Mouse (Mus musculus) urinary bladder, postnatal 36 days (tissue): ENCODE data around the gene 4931428F04Rik.
A peak's percentile ranks its signal among the peaks of the same experiment; 100 is the strongest.

ENCODE experiments used
- DNase-seq, 2 experiments: peaks; one replicate each; pipeline ENCODE4 v3.0.0; 2022; ENCODE audit warnings: low spot score in 2 of 2, mixed read lengths in 1 of 2

4931428F04Rik gene

GRCm38 (mm10) chr8:105289805-105290460 is at the start of gene 4931428F04Rik:
Gene 4931428F04Rik (minus strand): TSS chr8:105289864.
- DNase-seq, result no peak

GRCm38 (mm10) chr8:105338992-105339391 is 49.3 kb upstream of the 4931428F04Rik start:
- DNase-seq, result no peak

GRCm38 (mm10) chr8:105336373-105337130 is 46.9 kb upstream of the 4931428F04Rik start:
- no peak for DNase-seq

GRCm38 (mm10) chr8:105332523-105332922 is 42.9 kb upstream of the 4931428F04Rik start:
- DNase-seq, result no peak

- DNase-seq, result no peak
These were observed 42.3 kb upstream of the 4931428F04Rik start for GRCm38 (mm10) chr8:105331931-105332330.

- DNase-seq, result no peak
These were observed 41.8 kb upstream of the 4931428F04Rik start for GRCm38 (mm10) chr8:105331469-105331868.

GRCm38 (mm10) chr8:105330325-105330724 is 40.7 kb upstream of the 4931428F04Rik start:
- no peak for DNase-seq

- DNase-seq, result no peak
These were observed 37.3 kb upstream of the 4931428F04Rik start for GRCm38 (mm10) chr8:105326968-105327367.

- DNase-seq, result peak; percentile 96
These were observed 36.5 kb upstream of the 4931428F04Rik start, which contains the start of the genes Lrrc29 and Tmem208 for GRCm38 (mm10) chr8:105326141-105326672. Gene Lrrc29 (minus strand): TSS chr8:105326278. Gene Tmem208 (plus strand): TSS chr8:105326354.

- DNase-seq, result no peak
These were observed 36.0 kb upstream of the 4931428F04Rik start for GRCm38 (mm10) chr8:105325641-105326093.

GRCm38 (mm10) chr8:105323183-105323582 is 33.5 kb upstream of the 4931428F04Rik start:
- no peak for DNase-seq

- no peak for DNase-seq
These were observed 29.1 kb upstream of the 4931428F04Rik start for GRCm38 (mm10) chr8:105318662-105319190.

- no peak for DNase-seq
These were observed 28.3 kb upstream of the 4931428F04Rik start for GRCm38 (mm10) chr8:105317941-105318340.

- no peak for DNase-seq
These were observed 25.6 kb upstream of the 4931428F04Rik start for GRCm38 (mm10) chr8:105315073-105315769.

GRCm38 (mm10) chr8:105313622-105314402 is 24.1 kb upstream of the 4931428F04Rik start:
- no peak for DNase-seq

GRCm38 (mm10) chr8:105312891-105313481 is 23.3 kb upstream of the 4931428F04Rik start:
- no peak for DNase-seq

- DNase-seq, result no peak
These were observed 22.1 kb upstream of the 4931428F04Rik start for GRCm38 (mm10) chr8:105311718-105312117.

- no peak for DNase-seq
These were observed 20.5 kb upstream of the 4931428F04Rik start for GRCm38 (mm10) chr8:105310118-105310517.

GRCm38 (mm10) chr8:105309142-105309847 is 19.6 kb upstream of the 4931428F04Rik start:
- no peak for DNase-seq

- DNase-seq, result no peak
These were observed 18.8 kb upstream of the 4931428F04Rik start for GRCm38 (mm10) chr8:105308428-105308827.
